Mouse (Mus musculus) limb, embryonic 14.5 days (tissue): Measurements from ENCODE around the gene Kif21b. TPM values are rescaled to one million over a fixed set of nuclear protein-coding genes. Genes with fewer than 3 reads are reported as not detected.

Source experiments
- ATAC-seq: fragments of 200-750 bp; cut with Nextera tagmentation; 2 replicates; pipeline ENCODE4 v1.8.0; 2017; ENCODE audit warnings: low read depth, moderate number of reproducible peaks, moderate TSS enrichment; ENCODE audit not compliant: low FRiP score
- DNase-seq: peaks from one replicate; pipeline ENCODE4 v3.0.0-alpha.2; 2015; ENCODE audit warnings: low spot score
- H3K27ac ChIP-seq: fragments of 300-500 bp; sonication (generic); replicated peaks from 2 replicates; pipeline ENCODE4 v1.5.1; 2014; ENCODE audit warnings: low read depth, mild to moderate bottlenecking, low read length, moderate library complexity, mixed read lengths
- H3K27me3 ChIP-seq: fragments of 300-500 bp; sonication (generic); 2 replicates; pipeline ENCODE4 v1.6.1; 2014; ENCODE audit warnings: low read length, mixed read lengths; ENCODE audit not compliant: control insufficient read depth, insufficient read depth
- H3K36me3 ChIP-seq: fragments of 300-500 bp; sonication (generic); 2 replicates; pipeline ENCODE4 v1.6.1; 2014; ENCODE audit warnings: mild to moderate bottlenecking, low read length, moderate library complexity, mixed read lengths; ENCODE audit not compliant: control insufficient read depth, insufficient read depth
- H3K4me1 ChIP-seq: fragments of 300-500 bp; sonication (generic); 2 replicates; pipeline ENCODE4 v1.6.1; 2014; ENCODE audit warnings: antibody characterized with exemption, low read length, mixed read lengths; ENCODE audit not compliant: control insufficient read depth, insufficient read depth
- H3K4me2 ChIP-seq: fragments of 300-500 bp; sonication (generic); replicated peaks from 2 replicates; pipeline ENCODE4 v1.6.1; 2014; ENCODE audit warnings: low read depth, mild to moderate bottlenecking, low read length, moderate library complexity; ENCODE audit not compliant: severe bottlenecking
- H3K4me3 ChIP-seq: fragments of 300-500 bp; sonication (generic); replicated peaks from 2 replicates; pipeline ENCODE4 v1.5.1; 2014; ENCODE audit warnings: low read length
- H3K9ac ChIP-seq: fragments of 300-500 bp; sonication (generic); 2 replicates; pipeline ENCODE4 v1.6.1; 2014; ENCODE audit warnings: mild to moderate bottlenecking, low read depth, low read length, moderate library complexity; ENCODE audit not compliant: severe bottlenecking
- H3K9me3 ChIP-seq: fragments of 300-500 bp; sonication (generic); 2 replicates; pipeline ENCODE4 v1.6.1; 2016; ENCODE audit warnings: low read length; ENCODE audit not compliant: control insufficient read depth
- POLR2A ChIP-seq: fragments of 200-500 bp; IDR thresholded peaks from 2 replicates; pipeline ENCODE4 v1.8.0; 2012; ENCODE audit warnings: inconsistent platforms, mild to moderate bottlenecking, moderate library complexity, borderline replicate concordance; ENCODE audit not compliant: insufficient read depth, insufficient read length; ENCODE audit errors: extremely low read depth
- WGBS: fragments of 180-500 bp; shearing (Covaris S2); extraction: QIAGEN DNeasy Blood & Tissue Kit; methylation state at CpG from one replicate; pipeline ENCODE4 v1.1.7; 2014; 5-methylcytosine and 5-hydroxymethylcytosine counted together
- polyA plus RNA-seq, 2 experiments: library from polyadenylated mRNA; depleted of rRNA in 1 of 2; stranded (reverse) in 1 of 2; unstranded in 1 of 2; fragments of >200 nt; fragmentation: Nextera tagmentation in 1 of 2; extraction: Ambion mirVana in 1 of 2; gene quantifications; 2 replicates each; pipeline versions ENCODE4 v1.2.1 to v1.2.3; 2012 to 2014

The Kif21b gene
- 10.9 and 13.2 TPM in 2 replicates for polyA plus RNA-seq (2012; rRNA removed)
- polyA plus RNA-seq (2014; fragmentation: Nextera tagmentation; extraction: Ambion mirVana), result 3.6 and 3.8 TPM in 2 replicates

DNA sequence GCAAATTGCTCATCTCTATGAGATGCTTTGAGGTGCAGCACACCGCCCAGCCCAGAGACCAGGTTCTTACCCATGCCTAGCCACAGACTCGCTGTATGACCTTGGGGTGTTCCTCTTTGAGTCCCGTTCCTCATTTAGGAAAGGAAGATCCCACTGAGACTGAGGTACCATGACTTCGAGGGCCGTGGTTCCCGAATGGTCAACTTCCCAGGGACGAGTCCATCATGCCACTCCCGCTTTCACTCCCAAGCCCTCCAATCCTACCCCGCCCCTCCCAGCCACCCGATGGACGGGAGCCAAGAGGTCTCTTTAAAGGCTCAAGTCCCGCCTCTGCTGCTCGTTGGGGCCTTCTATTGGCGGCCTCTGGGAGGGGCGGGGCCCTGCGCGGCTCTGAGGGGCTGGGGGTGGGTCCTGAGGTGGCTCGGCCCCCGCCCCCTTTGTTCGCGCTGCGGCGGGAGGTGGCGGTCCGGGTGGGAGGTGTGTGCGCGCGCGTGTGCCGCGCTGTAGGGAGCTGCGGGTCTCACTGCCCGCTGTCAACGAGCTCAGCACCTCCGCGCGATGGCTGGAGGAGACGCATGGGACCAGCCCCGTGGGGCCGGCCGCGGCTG, at the start of gene Kif21b:
Kif21b (plus strand) TSS at position 439 of the 608 bp plus-strand sequence.
- peak within 1 kb of the TSS; percentile 91 for H3K4me2 ChIP-seq
- H3K27ac ChIP-seq, result 0 out of 2 replicates have a peak within 1 kb of the TSS, but pooled peaks have one; percentile 43
- peak within 1 kb of the TSS; percentile 80 for H3K4me3 ChIP-seq
- peak; percentile 93 for ATAC-seq
- 2% methylated on average over 25 of the region's 42 CpGs for WGBS
- DNase-seq, result peak; percentile 92
- H3K36me3 ChIP-seq, result no peaks in the 10 kb centered on the region
- H3K9me3 ChIP-seq, result no peaks in the 10 kb centered on the region
- H3K4me1 ChIP-seq, result peaks cover 62% of the 10 kb centered on the region
- peak; percentile 73; the same call in 1 of the 2 replicates for TF ChIP-seq POLR2A
- H3K9ac ChIP-seq, result peak within 1 kb of the TSS; percentile 77
- no peaks in the 10 kb centered on the region for H3K27me3 ChIP-seq

DNA sequence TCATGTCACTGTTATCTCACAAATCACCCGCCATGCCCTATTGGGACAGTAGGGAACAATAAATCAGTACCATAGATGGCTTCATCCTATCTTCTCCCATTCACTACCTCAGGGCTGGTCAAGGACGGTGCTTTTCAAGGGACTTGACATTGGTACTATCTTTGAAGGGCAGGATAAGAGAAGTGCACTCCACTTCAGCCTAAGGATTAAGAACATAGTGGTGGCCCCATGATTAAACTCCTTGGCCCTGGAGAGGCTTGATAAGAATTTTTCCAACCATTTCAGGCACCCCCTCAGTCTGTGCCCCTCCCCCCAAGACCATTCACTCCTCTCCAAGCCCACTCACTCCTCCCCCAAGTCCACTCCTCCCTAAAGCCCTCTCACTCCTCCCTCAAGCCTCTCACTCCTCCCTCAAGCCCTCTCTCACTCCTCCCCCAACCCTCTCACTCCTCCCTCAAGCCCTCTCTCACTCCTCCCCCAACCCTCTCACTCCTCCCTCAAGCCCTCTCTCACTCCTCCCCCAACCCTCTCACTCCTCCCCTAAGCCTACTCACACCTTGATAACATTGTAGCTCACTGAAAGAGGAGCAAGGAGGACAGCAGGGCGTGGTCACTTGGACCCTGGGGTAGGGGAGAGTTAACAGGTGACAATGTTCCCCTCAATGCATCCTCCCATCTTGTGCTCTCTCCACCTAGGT, 45.1 kb upstream of the Kif21b start:
- no peak overlapping the region for H3K27ac ChIP-seq
- no peaks in the 10 kb centered on the region; the same call in 1 of the 2 replicates for H3K9me3 ChIP-seq
- TF ChIP-seq POLR2A, result no peak
- H3K9ac ChIP-seq, result no peak overlapping the region
- DNase-seq (no peak), ATAC-seq (no peak)
- no peaks in the 10 kb centered on the region for H3K27me3 ChIP-seq
- 78% methylated on average over 3 of the region's 3 CpGs for WGBS
- H3K4me2 ChIP-seq, result no peak overlapping the region
- no peak overlapping the region for H3K4me3 ChIP-seq
- H3K36me3 ChIP-seq, result no peaks in the 10 kb centered on the region
- H3K4me1 ChIP-seq, result no peaks in the 10 kb centered on the region

DNA sequence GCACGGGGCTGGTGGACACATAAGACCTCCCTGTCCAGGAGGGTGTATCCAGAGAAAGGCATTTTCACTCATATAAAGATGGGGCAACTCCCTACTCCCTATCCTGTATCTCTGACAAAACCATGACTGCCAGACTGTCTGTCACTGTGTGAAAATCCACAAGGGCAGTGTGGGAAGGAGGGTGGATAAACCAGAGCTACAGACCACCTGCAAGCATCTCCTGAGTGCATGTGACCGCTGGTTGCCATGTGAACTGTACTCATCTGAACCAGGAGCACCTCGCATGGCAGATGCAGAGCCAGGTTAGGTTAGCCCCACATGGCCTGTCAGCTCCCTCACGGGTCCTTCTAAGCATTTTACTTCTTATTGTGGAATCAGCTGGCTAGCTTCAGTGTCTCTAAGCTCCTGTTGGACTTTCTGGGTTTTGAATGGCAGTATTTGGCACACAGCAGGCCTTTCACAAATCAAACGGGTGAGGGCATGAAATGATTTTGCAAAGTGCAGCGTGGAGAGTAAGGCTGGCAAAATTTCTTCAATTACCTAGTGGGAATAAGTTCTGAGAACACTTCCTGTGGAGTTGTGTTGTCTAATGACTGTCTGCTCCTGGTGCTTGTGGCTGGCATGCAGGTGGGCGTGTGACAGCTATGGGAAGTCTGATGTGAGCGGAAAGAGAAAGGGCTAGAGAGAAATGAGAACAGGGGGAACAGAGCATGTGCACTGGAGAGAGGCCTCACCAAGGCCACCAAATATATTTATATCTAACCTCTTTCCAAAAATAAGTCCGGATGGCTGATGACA, 41.6 kb upstream of the Kif21b start:
- H3K9me3 ChIP-seq, result no peaks in the 10 kb centered on the region
- WGBS, result 72% methylated on average over 9 of the region's 9 CpGs

DNA sequence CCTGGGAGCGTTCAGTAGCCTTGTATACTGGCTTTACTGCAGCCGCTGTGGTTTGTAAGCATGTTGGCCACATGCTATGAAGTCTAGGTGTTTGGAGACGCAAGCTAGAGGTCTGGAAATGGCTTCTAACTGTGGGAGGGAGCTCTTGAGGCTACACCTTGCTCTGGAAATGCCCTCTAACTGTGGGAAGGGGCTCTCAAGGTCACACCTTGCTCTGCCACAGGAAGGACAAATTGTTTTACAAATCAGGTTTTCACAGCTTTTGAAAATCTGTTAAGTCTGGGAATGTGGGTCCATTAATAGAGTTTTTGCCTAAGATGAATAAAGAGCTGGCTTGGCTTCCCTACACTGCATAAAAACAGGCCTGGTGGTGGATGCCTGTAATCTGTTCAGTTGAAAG, 37.5 kb upstream of the Kif21b start:
- Histone ChIP-seq H3K4me3 (no peak overlapping the region), H3K27ac (no peak overlapping the region), H3K9me3 (no peaks in the 10 kb centered on the region), H3K36me3 (no peaks in the 10 kb centered on the region), H3K27me3 (no peaks in the 10 kb centered on the region), H3K4me2 (no peak overlapping the region), H3K9ac (no peak overlapping the region), H3K4me1 (no peaks in the 10 kb centered on the region)
- ATAC-seq (no peak), DNase-seq (no peak)
- TF ChIP-seq POLR2A, result no peak
- 52% methylated on average over 3 of the region's 3 CpGs for WGBS

More for the DNA sequence above, 41.6 kb upstream of the Kif21b start:
- Histone ChIP-seq H3K4me1 (no peaks in the 10 kb centered on the region), H3K4me2 (no peak overlapping the region), H3K36me3 (no peaks in the 10 kb centered on the region), H3K27me3 (no peaks in the 10 kb centered on the region), H3K9ac (no peak overlapping the region), H3K27ac (no peak overlapping the region), H3K4me3 (no peak overlapping the region)
- ATAC-seq (no peak), DNase-seq (no peak)
- TF ChIP-seq POLR2A, result no peak

GRCm38 (mm10) chr1:136094807-136095206, 36.4 kb upstream of the Kif21b start:
- Histone ChIP-seq H3K4me3 (no peak overlapping the region), H3K9ac (no peak overlapping the region), H3K36me3 (no peaks in the 10 kb centered on the region), H3K27ac (no peak overlapping the region), H3K4me2 (no peak overlapping the region), H3K9me3 (no peaks in the 10 kb centered on the region), H3K4me1 (no peaks in the 10 kb centered on the region), H3K27me3 (no peaks in the 10 kb centered on the region)
- ATAC-seq (no peak), DNase-seq (no peak)
- no peak for TF ChIP-seq POLR2A
- 67% methylated on average over 5 of the region's 5 CpGs for WGBS
